Mouse (Mus musculus): ENCODE measurements around the gene Trappc6a.

DNA sequence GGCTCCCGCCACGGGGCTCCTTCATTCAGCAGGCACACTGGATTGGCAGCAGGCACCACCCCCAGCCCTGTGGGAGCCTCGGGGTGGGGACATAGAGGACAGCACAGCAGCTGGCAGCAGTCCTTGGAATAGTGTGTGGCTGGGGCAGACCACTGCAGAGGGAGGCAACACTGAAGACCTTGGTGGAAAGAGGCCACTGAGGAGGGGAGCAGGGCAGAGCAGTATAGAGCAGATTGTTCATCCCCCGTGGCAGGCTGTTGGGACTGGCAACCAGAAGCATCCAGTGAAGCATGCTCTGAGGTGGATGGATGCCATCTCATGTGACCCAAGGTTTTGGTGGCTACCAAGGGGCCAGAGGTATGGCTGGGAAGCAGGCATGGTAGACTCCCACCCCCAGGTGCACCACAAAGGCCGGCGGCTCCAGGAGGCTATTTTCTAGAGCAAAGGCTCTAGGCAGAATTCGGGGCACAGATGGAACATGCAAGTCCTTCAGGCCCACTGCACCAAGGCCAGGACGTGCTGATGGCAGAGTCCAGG, 34.0 kb downstream of the Trappc6a start:
- TF ChIP-seq CTCF (IDR thresholded peaks at IDR 0.05; ENCODE audit: extremely low read depth, insufficient read depth, insufficient read length, insufficient replicate concordance) (no peak), POLR2A (IDR thresholded peaks at IDR 0.05; ENCODE audit: low read depth, low read length) (no peak)
